Mouse (Mus musculus) embryonic facial prominence, embryonic 13.5 days (tissue): ENCODE results near the gene Rrp36. TPM values are rescaled to one million over a fixed set of nuclear protein-coding genes. Genes with fewer than 3 reads are reported as not detected.

ENCODE experiments used
- ATAC-seq: fragments of 200-750 bp; cut with Nextera tagmentation; 2 replicates; pipeline ENCODE4 v1.8.0; 2017; ENCODE audit warnings: low read depth; ENCODE audit not compliant: insufficient number of reproducible peaks, insufficient read depth, low FRiP score, low TSS enrichment
- H3K27ac ChIP-seq: fragments of 300-500 bp; sonication (generic); 2 replicates; pipeline ENCODE4 v1.5.1; 2015; ENCODE audit warnings: moderate library complexity, mild to moderate bottlenecking, inconsistent platforms
- H3K27me3 ChIP-seq: fragments of 300-500 bp; sonication (generic); 2 replicates; pipeline ENCODE4 v1.6.1; 2015; ENCODE audit warnings: mild to moderate bottlenecking, inconsistent platforms
- H3K36me3 ChIP-seq: fragments of 300-500 bp; sonication (generic); 2 replicates; pipeline ENCODE4 v1.6.1; 2015; ENCODE audit warnings: mild to moderate bottlenecking, inconsistent platforms
- H3K4me1 ChIP-seq: fragments of 300-500 bp; sonication (generic); 2 replicates; pipeline ENCODE4 v1.6.1; 2015; ENCODE audit warnings: inconsistent platforms
- H3K4me2 ChIP-seq: fragments of 300-500 bp; sonication (generic); 2 replicates; pipeline ENCODE4 v1.6.1; 2015; ENCODE audit warnings: moderate library complexity, mild to moderate bottlenecking, inconsistent platforms
- H3K4me3 ChIP-seq: fragments of 300-500 bp; sonication (generic); 2 replicates; pipeline ENCODE4 v1.5.1; 2015; ENCODE audit warnings: mild to moderate bottlenecking, inconsistent platforms
- H3K9ac ChIP-seq: fragments of 300-500 bp; sonication (generic); 2 replicates; pipeline ENCODE4 v1.6.1; 2015; ENCODE audit warnings: mild to moderate bottlenecking, inconsistent platforms
- H3K9me3 ChIP-seq: fragments of 300-500 bp; sonication (generic); 2 replicates; pipeline ENCODE4 v1.6.1; 2016; ENCODE audit warnings: inconsistent platforms
- WGBS: fragments of 180-500 bp; shearing (Covaris S2); methylation state at CpG from one replicate; pipeline ENCODE4 v1.1.7; 2015; ENCODE audit warnings: mixed read lengths; 5-methylcytosine and 5-hydroxymethylcytosine counted together
- polyA plus RNA-seq: library from polyadenylated mRNA; unstranded; fragments of >200 nt; fragmentation: Nextera tagmentation; extraction: Ambion mirVana; gene quantifications from 2 replicates; pipeline ENCODE4 v1.2.1, GENCODE M21; 2015

The Rrp36 gene
- polyA plus RNA-seq, 1 experiment from 2014 or later = 75.6 TPM

DNA sequence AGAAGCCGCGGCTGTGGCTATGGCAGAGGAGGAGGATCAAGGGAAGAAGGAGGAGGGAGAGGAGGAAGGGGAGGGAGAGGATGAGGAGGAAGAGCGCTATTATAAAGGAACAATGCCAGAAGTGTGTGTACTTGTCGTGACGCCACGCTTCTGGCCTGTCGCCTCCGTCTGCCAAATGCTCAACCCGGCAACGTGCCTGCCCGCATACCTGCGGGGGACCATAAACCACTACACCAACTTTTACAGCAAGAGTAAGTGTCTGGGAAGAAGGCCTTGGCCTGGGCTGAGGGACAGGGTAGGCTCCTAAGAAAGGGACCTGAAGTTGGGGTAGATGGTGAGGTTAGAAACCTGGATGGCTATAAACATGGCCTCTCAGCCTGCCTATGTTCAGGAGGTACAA, 12.2 kb downstream of the Rrp36 start:
- H3K4me1 ChIP-seq = no peaks in the 10 kb centered on the region
- H3K36me3 ChIP-seq = peaks cover 90% of the 10 kb centered on the region
- no peak overlapping the region for H3K4me2 ChIP-seq
- 94% methylated on average over 12 of the region's 12 CpGs for WGBS
- no peak overlapping the region for H3K4me3 ChIP-seq
- peak overlapping the region; percentile 21; the same call in 1 of the 2 replicates for H3K9ac ChIP-seq
- no peaks in the 10 kb centered on the region for H3K9me3 ChIP-seq
- no peak for ATAC-seq
- H3K27me3 ChIP-seq = no peaks in the 10 kb centered on the region
- no peak overlapping the region for H3K27ac ChIP-seq

DNA sequence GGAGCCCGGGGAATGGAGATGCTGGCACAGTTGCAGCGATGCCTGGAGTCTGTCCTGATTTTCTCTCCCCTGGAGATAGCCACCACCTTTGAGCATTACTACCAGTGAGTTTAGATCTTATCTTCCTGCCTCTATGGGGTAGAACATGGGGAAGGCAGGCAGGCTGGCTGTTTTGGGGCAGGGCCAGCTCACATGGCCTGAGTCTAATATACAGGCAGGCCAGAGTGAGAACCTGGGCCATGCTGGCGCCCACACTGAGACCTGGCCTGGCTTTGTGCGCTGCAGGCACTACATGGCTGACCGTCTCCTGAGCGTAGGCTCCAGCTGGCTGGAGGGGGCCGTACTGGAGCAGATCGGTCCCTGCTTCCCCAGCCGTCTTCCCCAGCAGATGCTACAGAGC, 12.8 kb downstream of the Rrp36 start:
- Histone ChIP-seq H3K27ac (no peak overlapping the region), H3K4me3 (no peak overlapping the region), H3K4me2 (no peak overlapping the region), H3K9me3 (no peaks in the 10 kb centered on the region), H3K4me1 (no peaks in the 10 kb centered on the region), H3K36me3 (peaks cover 93% of the 10 kb centered on the region), H3K27me3 (no peaks in the 10 kb centered on the region), H3K9ac (no peak overlapping the region)
- 92% methylated on average over 9 of the region's 9 CpGs for WGBS
- ATAC-seq = no peak

DNA sequence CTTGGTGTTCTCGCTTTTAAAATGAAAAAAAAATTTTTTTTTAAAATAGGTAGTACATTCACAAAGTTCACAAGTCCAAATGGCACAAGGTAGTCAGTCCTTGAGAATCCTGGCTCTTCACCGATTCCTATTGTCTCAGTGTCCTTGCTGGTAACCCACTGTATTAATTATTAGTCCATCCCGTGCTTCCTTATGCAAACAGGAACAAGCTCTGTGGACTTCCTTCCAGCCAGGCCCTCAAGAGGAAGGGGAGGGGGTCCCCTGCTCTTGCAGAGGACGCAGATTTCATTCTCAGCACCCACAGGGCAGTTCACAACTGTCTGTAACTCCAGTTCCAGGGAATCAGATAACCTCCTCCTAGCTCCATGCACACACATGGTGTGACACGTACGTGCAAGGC, 18.1 kb downstream of the Rrp36 start:
- Histone ChIP-seq H3K4me2 (no peak overlapping the region), H3K27me3 (no peaks in the 10 kb centered on the region), H3K4me1 (peaks cover 35% of the 10 kb centered on the region), H3K9ac (no peak overlapping the region), H3K36me3 (peaks cover 87% of the 10 kb centered on the region), H3K4me3 (no peak overlapping the region), H3K27ac (no peak overlapping the region), H3K9me3 (no peaks in the 10 kb centered on the region)
- 85% methylated on average over 6 of the region's 6 CpGs for WGBS
- ATAC-seq = no peak

DNA sequence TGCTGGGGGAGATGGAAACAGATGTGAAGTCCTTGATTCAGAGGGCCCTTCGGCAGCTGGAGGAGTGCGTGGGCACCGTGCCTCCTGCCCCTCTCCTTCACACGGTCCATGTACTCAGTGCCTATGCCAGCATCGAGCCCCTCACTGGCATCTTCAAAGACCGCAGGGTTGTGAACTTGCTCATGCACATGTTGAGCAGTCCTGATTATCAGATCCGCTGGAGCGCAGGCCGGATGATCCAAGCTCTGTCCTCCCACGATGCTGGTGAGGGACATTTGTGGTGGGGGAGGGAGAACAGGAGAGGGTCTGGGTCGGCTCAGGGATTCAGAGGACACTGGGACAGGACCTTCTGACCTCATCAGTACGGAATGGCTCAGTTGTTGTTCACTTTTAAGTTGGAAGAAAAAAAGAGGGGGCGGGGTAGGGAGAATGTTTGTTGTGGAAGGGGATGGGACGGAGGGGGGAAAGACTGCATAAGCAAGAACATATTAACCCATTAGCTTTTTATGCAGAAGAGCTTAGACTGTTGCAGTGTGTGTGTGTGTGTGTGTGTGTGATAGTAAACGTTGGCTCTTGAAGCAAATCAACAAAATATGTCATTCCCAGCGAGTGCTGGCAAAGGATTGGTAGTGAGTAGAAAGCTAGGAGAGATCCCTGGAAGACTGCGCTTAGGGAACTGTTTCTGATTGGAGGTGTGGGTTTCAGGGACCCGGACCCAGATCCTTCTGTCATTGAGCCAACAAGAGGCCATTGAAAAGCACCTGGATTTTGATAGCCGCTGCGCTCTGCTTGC, 22.2 kb downstream of the Rrp36 start:
- H3K4me2 ChIP-seq = peak overlapping the region; percentile 92
- H3K4me1 ChIP-seq = peaks cover 50% of the 10 kb centered on the region
- WGBS = 67% methylated on average over 20 of the region's 20 CpGs
- peak overlapping the region; percentile 95 for H3K9ac ChIP-seq
- H3K9me3 ChIP-seq = no peaks in the 10 kb centered on the region
- peaks cover 54% of the 10 kb centered on the region for H3K36me3 ChIP-seq
- H3K27me3 ChIP-seq = no peaks in the 10 kb centered on the region
- peak overlapping the region; percentile 96; the same call in 1 of the 2 replicates for H3K27ac ChIP-seq
- peak overlapping the region; percentile 78 for H3K4me3 ChIP-seq
- no peak for ATAC-seq

DNA sequence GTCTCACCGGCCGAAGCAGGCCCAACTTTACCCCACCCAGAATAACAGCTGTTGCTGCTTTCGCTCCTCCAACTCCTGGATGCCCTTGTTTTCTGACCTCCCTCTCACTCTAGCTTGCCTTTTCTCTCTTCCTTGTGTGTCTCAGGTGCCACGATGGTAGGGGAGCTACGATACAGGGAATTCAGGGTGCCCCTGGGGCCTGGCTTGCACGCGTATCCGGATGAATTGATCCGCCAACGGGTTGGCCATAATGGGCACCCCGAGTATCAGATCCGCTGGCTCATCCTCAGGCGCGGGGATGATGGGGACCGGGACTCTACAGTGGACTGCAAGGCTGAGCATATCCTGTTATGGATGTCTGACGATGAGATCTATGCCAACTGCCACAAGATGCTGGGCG, 22.9 kb downstream of the Rrp36 start:
- ATAC-seq = no peak
- Histone ChIP-seq H3K4me2 (peak overlapping the region; percentile 92), H3K9me3 (no peaks in the 10 kb centered on the region), H3K4me1 (peaks cover 55% of the 10 kb centered on the region), H3K9ac (peak overlapping the region; percentile 95), H3K27ac (peak overlapping the region; percentile 96), H3K36me3 (peaks cover 47% of the 10 kb centered on the region), H3K27me3 (no peaks in the 10 kb centered on the region), H3K4me3 (peak overlapping the region; percentile 78)
- 80% methylated on average over 17 of the region's 17 CpGs for WGBS

DNA sequence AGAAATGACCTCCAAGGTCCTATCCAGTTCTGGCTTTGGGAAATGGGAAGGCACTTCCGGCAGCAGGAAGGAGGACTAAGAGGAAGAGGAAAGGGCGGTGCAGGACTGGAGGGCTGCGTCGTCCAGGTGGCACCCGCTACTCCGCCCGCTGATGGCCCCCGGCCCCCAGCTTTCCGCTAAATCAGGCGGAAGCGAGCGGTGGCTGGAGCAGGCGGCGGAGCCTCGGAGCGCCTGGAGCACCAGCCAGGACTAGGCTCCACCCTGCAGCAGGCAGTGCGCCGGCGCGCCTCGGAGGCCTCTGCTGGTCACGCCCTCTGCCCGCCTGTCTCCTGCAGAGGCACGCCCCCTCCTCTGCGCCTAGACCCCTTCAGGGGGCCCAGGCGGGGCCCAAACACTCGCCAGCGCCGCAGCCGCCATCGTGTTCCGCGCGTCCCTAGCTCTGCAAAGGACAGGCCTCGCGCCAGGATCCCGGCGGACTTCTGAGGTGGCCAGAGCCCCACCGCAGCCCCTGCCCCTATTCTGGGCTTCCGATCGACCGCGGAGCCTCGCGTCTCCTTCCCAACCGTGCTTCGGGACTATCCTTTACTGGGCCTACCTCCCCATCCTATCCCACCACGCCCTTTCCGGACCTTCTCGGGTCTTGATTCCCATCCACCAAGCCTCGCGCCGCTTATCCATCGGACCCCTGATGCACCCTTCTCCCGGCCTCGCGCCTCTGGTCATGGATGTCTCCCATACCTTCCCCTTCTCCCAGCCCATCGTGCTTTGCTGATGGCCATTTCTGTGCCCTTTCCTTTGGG, 23.7 kb downstream of the Rrp36 start, which contains the start of gene Cul7:
TSS of gene Cul7 (plus strand) at position 106 of the 800 bp plus-strand sequence.
- Histone ChIP-seq H3K27me3 (no peaks in the 10 kb centered on the region), H3K4me3 (peak within 1 kb of the TSS; percentile 78), H3K9ac (peak within 1 kb of the TSS; percentile 95), H3K4me2 (peak within 1 kb of the TSS; percentile 92), H3K36me3 (peaks cover 39% of the 10 kb centered on the region), H3K27ac (peak within 1 kb of the TSS; percentile 96), H3K4me1 (peaks cover 52% of the 10 kb centered on the region), H3K9me3 (no peaks in the 10 kb centered on the region)
- peak; percentile 92 for ATAC-seq
- under 1% methylated on average over 53 of the region's 58 CpGs for WGBS

DNA sequence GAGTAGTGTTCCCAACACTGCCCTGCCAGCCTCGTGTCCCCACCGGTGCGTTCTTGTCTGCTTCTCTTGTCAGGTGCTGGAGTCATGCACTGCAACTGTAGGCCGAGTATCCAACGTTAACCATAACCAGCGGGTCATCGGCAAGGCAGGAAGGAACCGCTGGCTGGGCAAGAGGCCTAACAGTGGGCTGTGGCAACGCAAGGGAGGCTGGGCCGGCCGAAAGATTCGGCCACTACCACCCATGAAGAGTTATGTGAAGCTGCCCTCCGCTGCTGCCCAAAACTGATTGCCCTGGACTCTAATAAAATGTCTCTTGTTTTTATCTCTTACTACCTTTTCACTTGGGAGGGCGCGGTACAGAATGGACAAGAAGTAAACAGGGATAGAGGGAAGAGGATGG, 24.3 kb downstream of the Rrp36 start:
- peak overlapping the region; percentile 96 for H3K27ac ChIP-seq
- peaks cover 35% of the 10 kb centered on the region for H3K36me3 ChIP-seq
- peaks cover 57% of the 10 kb centered on the region for H3K4me1 ChIP-seq
- H3K4me3 ChIP-seq = peak overlapping the region; percentile 78
- WGBS = 30% methylated on average over 15 of the region's 15 CpGs
- H3K4me2 ChIP-seq = peak overlapping the region; percentile 92
- ATAC-seq = no peak
- no peaks in the 10 kb centered on the region for H3K9me3 ChIP-seq
- H3K9ac ChIP-seq = peak overlapping the region; percentile 95
- no peaks in the 10 kb centered on the region for H3K27me3 ChIP-seq

DNA sequence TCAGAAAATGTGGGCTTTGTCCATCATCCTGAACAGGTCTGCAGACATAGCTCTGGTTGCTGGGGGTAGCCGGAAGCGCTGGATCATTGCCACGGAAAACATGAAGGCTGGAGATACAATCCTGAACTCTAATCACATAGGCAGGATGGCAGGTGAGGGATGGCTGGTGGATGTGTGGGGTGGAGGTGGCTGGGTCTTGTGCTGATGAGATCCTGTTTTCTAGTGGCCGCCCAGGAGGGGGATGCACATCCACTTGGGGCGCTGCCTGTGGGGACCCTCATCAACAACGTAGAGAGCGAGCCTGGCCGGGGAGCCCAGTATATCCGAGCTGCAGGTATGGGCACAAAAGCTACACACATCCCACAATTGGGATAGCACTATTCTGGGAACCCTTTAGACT, 25.7 kb downstream of the Rrp36 start:
- no peak overlapping the region for H3K4me3 ChIP-seq
- H3K27ac ChIP-seq = no peak overlapping the region
- no peak overlapping the region for H3K9ac ChIP-seq
- no peak overlapping the region for H3K4me2 ChIP-seq
- WGBS = 91% methylated on average over 9 of the region's 9 CpGs
- ATAC-seq = no peak
- no peaks in the 10 kb centered on the region for H3K27me3 ChIP-seq
- peaks cover 21% of the 10 kb centered on the region for H3K36me3 ChIP-seq
- peaks cover 58% of the 10 kb centered on the region for H3K4me1 ChIP-seq
- H3K9me3 ChIP-seq = no peaks in the 10 kb centered on the region

DNA sequence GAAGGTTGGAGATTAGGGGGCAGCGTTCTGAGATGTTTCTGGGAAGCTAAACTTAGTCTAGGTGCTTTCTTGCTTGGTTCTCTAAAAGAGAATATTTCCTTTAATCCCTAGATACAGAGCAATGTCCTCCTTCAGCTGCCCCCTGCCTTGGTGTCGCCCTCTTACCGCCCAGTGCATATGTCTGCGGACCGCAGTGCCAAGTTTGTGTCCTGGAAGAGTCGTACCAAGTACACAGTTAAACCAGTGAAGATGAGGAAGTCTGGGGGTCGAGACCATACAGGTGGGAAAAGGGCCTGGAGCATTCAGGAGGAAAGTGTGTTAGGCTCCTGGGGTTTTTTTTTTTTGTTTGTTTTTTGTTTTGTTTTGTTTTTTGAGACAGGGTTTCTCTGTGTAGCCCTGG, 26.9 kb downstream of the Rrp36 start:
- peaks cover 46% of the 10 kb centered on the region for H3K4me1 ChIP-seq
- no peaks in the 10 kb centered on the region for H3K27me3 ChIP-seq
- 0 out of 2 replicates have a peak overlapping the region, but pooled peaks have one; percentile 84 for H3K9ac ChIP-seq
- H3K36me3 ChIP-seq = peaks cover 10% of the 10 kb centered on the region
- H3K4me3 ChIP-seq = no peak overlapping the region
- no peaks in the 10 kb centered on the region for H3K9me3 ChIP-seq
- 94% methylated on average over 7 of the region's 7 CpGs for WGBS
- no peak overlapping the region for H3K27ac ChIP-seq
- no peak for ATAC-seq
- H3K4me2 ChIP-seq = no peak overlapping the region; the same call in 1 of the 2 replicates

DNA sequence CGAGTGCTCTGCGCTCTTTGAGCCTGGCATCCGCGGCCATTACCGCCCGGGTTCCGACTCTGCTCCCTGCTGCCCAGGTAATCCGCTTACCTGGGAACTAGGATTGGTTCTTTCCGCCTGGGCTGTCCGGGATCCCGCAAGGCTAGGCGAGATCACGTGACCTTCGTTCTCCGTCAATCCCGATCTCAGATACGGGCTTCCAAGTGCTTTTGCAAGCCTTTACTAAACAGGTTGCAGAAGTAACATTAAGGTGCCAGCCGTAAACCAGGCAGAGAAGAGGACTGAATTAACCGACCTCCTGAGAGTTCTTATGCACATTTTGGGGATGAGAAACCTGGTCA, 27.9 kb downstream of the Rrp36 start:
- H3K27me3 ChIP-seq = no peaks in the 10 kb centered on the region
- H3K4me2 ChIP-seq = peak overlapping the region; percentile 90
- H3K9ac ChIP-seq = peak overlapping the region; percentile 84
- H3K4me3 ChIP-seq = peak overlapping the region; percentile 77
- H3K27ac ChIP-seq = peak overlapping the region; percentile 73
- peaks cover 16% of the 10 kb centered on the region for H3K36me3 ChIP-seq
- 0 out of 2 replicates have a peak, but pooled peaks have one; percentile 0 for ATAC-seq
- under 1% methylated on average over 19 of the region's 19 CpGs for WGBS
- H3K9me3 ChIP-seq = no peaks in the 10 kb centered on the region
- peaks cover 36% of the 10 kb centered on the region for H3K4me1 ChIP-seq

DNA sequence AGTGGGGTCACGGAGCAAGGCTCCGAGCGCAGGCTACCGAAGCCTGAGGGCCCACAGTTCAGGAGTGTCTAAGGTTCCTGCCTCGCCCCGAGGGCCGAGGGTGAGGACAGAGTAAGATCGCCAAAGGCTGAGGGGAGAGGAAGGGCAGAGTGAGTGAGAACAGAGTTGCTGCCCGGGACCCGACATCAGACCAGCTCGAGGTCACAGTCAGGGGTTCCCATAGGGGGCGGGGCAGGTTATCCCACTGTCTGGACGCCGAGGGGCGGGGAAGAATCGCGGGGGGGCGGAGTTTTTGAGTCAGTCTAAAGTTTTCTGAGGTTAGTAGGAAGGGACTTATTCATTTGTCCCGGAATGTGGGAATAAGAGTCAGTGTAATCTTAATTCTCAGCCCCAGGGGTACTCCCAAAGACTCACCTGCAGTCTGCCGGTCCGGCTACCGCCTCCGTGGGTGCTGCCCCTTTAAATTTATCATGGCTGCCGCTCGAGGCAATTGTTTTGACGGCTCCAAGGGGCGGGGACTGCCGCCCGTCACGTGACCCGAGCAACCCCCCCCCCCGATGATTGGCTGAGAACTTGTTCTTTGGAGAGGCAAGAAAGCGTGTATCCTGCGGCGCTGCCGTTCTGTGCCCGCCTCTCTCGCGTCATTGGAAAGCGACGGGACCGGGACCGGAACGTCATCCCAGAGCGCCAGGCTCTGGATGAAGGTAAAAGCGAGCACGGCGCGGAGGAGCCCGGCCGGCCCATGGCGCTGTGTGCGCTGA, 28.4 kb downstream of the Rrp36 start, which contains the start of the genes Klc4 and Mrpl2:
TSS of gene Klc4 (minus strand) at position 462 of the 761 bp plus-strand sequence.
TSS of gene Mrpl2 (plus strand) at position 669 of the 761 bp plus-strand sequence.
- under 1% methylated on average over 53 of the region's 53 CpGs for WGBS
- peak; percentile 68 for ATAC-seq
- peak within 1 kb of the TSS; percentile 73 for H3K27ac ChIP-seq

More for the DNA sequence above, 28.4 kb downstream of the Rrp36 start, which contains the start of the genes Klc4 and Mrpl2:
- Histone ChIP-seq H3K9me3 (no peaks in the 10 kb centered on the region), H3K4me2 (peak within 1 kb of the TSS; percentile 95), H3K4me1 (peaks cover 32% of the 10 kb centered on the region), H3K9ac (peak within 1 kb of the TSS; percentile 86), H3K36me3 (peaks cover 20% of the 10 kb centered on the region), H3K27me3 (no peaks in the 10 kb centered on the region), H3K4me3 (peak within 1 kb of the TSS; percentile 77)
